Mouse (Mus musculus) left cerebral cortex, adult 11 months (tissue): ENCODE data around the gene Kng2.
"Not testable (repeated sequence)": the region's sequence is repeated elsewhere in the genome, so short reads cannot be mapped to it uniquely, and the experiment has no call there.

Experiments
- DNase-seq: peaks from one replicate; pipeline ENCODE4 v3.0.0; 2022; ENCODE audit warnings: low spot score

Kng2 gene

GRCm38 (mm10) chr16:22956085-22956439 is 73.2 kb downstream of the Kng2 start:
- no peak for DNase-seq

- DNase-seq, result no peak
Measured at GRCm38 (mm10) chr16:22955397-22956084, 73.7 kb downstream of the Kng2 start.

- no peak for DNase-seq
Measured at GRCm38 (mm10) chr16:22953069-22953468, 76.2 kb downstream of the Kng2 start.

- no peak for DNase-seq
Measured at GRCm38 (mm10) chr16:22950840-22951395, 78.4 kb downstream of the Kng2 start, which contains the start of gene Hrg. Gene Hrg, plus strand, starts transcription at chr16:22951072.

- no peak for DNase-seq
Measured at GRCm38 (mm10) chr16:22947371-22947770, 81.9 kb downstream of the Kng2 start.

- DNase-seq, result not testable (repeated sequence)
Measured at GRCm38 (mm10) chr16:22941825-22942476, 87.3 kb downstream of the Kng2 start.

- DNase-seq, result no peak
Measured at GRCm38 (mm10) chr16:22939120-22939695, 90.1 kb downstream of the Kng2 start.

GRCm38 (mm10) chr16:22938541-22938940 is 90.7 kb downstream of the Kng2 start:
- DNase-seq, result no peak

GRCm38 (mm10) chr16:22937631-22938030 is 91.7 kb downstream of the Kng2 start:
- no peak for DNase-seq
